In genomic region chr4:120227224-120227623, GRCm38 (mm10) we compare ENCODE assay signal across 19 mouse cellular contexts. TPM values are rescaled to one million over a fixed set of nuclear protein-coding genes. Genes with fewer than 3 reads are reported as not detected.
DNase-seq lines count a peak whose midpoint lies in the region; ATAC-seq and TF ChIP-seq lines count a peak whose summit lies in the region.
"Had no signal": no experiment of that assay in that cellular context is flagged by ENCODE, and none has a peak within 500 bp of the region (broad histone marks: within the 10 kb centered on the region; RNA-seq: fewer than 3 reads in every experiment).

No protein-coding gene starts in this region.

- H3K4me3 ChIP-seq in thymus, adult 2 months (ENCODE audit: control insufficient read depth, insufficient read depth, low read length): no peak overlapping the region
- H3K4me3 ChIP-seq: heart, embryonic 15.5 days; hindbrain, embryonic 13.5 days; liver, embryonic 12.5 days; myocyte had no signal

- DNase-seq in cerebellum, postnatal 10 days: peak; percentile 75 to 77
- no peak for DNase-seq in cerebellum, adult 9-10 months
- DNase-seq in left cerebral cortex, postnatal 4 days: peak; percentile 68
- no peak for DNase-seq in left cerebral cortex, postnatal 25 days (ENCODE audit: low spot score in 2 of 2)
- DNase-seq in 3T3-L1 (ENCODE audit: low read depth, low spot score): peak; percentile 35
- peak; percentile 30 to 70 for DNase-seq in adrenal gland, postnatal 36 days
- no peak for DNase-seq in thymus, adult 2 months
- DNase-seq: cerebellum, adult 8-10 months; kidney, adult 18-20 months; kidney, postnatal 14 days; right cerebral cortex, postnatal 25 days; thymus, adult 18-20 months had no signal

- ATAC-seq in megakaryocyte-erythroid progenitor cell, adult 5-6 weeks (replicated peaks; ENCODE audit: low FRiP score, low TSS enrichment, poor library complexity, severe bottlenecking): no peak
- ATAC-seq: liver, embryonic 12.5 days had no signal

- no peak overlapping the region for H3K27ac ChIP-seq in thymus, adult 2 months (ENCODE audit: control insufficient read depth, insufficient read depth, low read length)
- H3K27ac ChIP-seq: heart, embryonic 15.5 days; hindbrain, embryonic 13.5 days; liver, embryonic 12.5 days had no signal

- intact Hi-C loops in left cerebral cortex, postnatal 4 days (cut with DNase I): loop anchor here (5.0 kb wide), 1 partner anchor 140 kb away; no protein-coding TSS in a partner anchor
- intact Hi-C loops in left cerebral cortex, postnatal 25 days (cut with DNase I): loop anchor here (5.0 to 10.0 kb wide), 2 partner anchors 60 to 318 kb away; partner anchors contain the start of gene Foxo6

- no peak for TF ChIP-seq CTCF in thymus, adult 2 months (IDR thresholded peaks at IDR 0.05; ENCODE audit: borderline replicate concordance, control insufficient read depth, extremely low read depth, insufficient read depth, low read length, poor library complexity)

- H3K27me3 ChIP-seq in thymus, adult 2 months (ENCODE audit: control insufficient read depth, insufficient read depth, low read length): no peaks in the 10 kb centered on the region
- H3K27me3 ChIP-seq: liver, embryonic 12.5 days had no signal

- H3K36me3 ChIP-seq in thymus, adult 2 months (ENCODE audit: control insufficient read depth, insufficient read depth, low read length): no peaks in the 10 kb centered on the region
- H3K36me3 ChIP-seq: heart, embryonic 15.5 days; hindbrain, embryonic 13.5 days; liver, embryonic 12.5 days had no signal

- no peak for TF ChIP-seq POLR2A in thymus, adult 2 months (IDR thresholded peaks at IDR 0.05; ENCODE audit: control insufficient read depth, extremely low read depth, insufficient read depth, low read length, poor library complexity)

- H3K4me1 ChIP-seq in thymus, adult 2 months (replicated peaks; ENCODE audit: control insufficient read depth, insufficient read depth, low read length): no peaks in the 10 kb centered on the region
- H3K4me1 ChIP-seq: liver, embryonic 12.5 days had no signal

- 64% methylated on average over 2 of the region's 2 CpGs for WGBS in thymus, adult 2 months

RNA-seq across cellular contexts. Expression of gene Foxo6, which starts 59.9 kb away (rescaled TPM):
- 10 to 100 TPM; 45.7 to 46.8 TPM for total RNA-seq in left cerebral cortex, postnatal 4 days (2021)
- 10 to 100 TPM; 11.3 to 16.6 TPM for total RNA-seq in left cerebral cortex, postnatal 25 days (2021)
- total RNA-seq in adrenal gland, postnatal 36 days (2021): 1 to 10 TPM in 1 of 2 experiments, under 1 TPM in 1; 0.76 to 1.2 TPM
- polyA plus RNA-seq in thymus, adult 2 months (2012; rRNA removed): 0.47 and 0.82 TPM in 2 replicates
- not detected in 2 replicates for total RNA-seq in megakaryocyte-erythroid progenitor cell, adult 5-6 weeks (2014; fragmentation: Nextera tagmentation)
- 0.27 TPM in 1 of 2 replicates, not detected in the other for total RNA-seq in megakaryocyte-erythroid progenitor cell, adult 5-6 weeks (2017)
- total RNA-seq: megakaryocyte, adult 5-6 weeks; neutrophil, adult 5-6 weeks had no signal
- polyA plus RNA-seq: liver, embryonic 12.5 days had no signal

Comparison
In these comparisons a context has a peak if more than half of its experiments do, and no peak if none do; other contexts are left out.
1. DNase-seq: peak in cerebellum, postnatal 10 days (2 of 2), left cerebral cortex, postnatal 4 days (single experiment), 3T3-L1 (single experiment) and adrenal gland, postnatal 36 days (2 of 2); none in cerebellum, adult 9-10 months (single experiment), left cerebral cortex, postnatal 25 days (0 of 2) and thymus, adult 2 months (single experiment).
2. RNA of gene Foxo6, which starts 59.9 kb away (total RNA-seq): 45.7 to 46.8 TPM in left cerebral cortex, postnatal 4 days and 11.3 to 16.6 TPM in left cerebral cortex, postnatal 25 days; 0.76 to 1.2 TPM in adrenal gland, postnatal 36 days and 0.27 TPM in megakaryocyte-erythroid progenitor cell, adult 5-6 weeks; every median in the first group is over 4 times any median in the second.